Mouse (Mus musculus): Measurements from ENCODE around the gene Sstr2.
"Not testable (repeated sequence)": the region's sequence is repeated elsewhere in the genome, so short reads cannot be mapped to it uniquely, and the experiment has no call there.

The Sstr2 gene

DNA sequence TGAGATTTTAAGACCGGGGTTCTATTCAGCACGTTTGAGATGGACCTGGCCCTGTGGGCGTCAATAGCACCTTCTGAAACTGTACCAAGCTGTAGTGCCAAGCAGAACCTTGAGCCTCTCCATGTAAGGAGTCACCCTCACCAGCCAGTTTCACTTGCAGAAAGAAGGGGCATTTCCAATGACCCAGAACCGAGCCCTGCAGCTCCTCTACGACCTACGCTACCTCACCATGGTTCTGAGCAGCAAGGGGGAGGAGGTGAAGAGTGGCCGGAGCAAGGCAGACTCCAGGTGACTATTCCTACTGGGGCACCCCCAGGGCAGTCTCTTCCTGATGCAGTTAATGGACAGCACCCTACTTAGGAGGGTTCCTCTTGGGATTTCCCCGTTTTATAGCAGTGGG, 39.2 kb downstream of the Sstr2 start:
- no peak for DNase-seq (ENCODE audit: low read depth)

DNA sequence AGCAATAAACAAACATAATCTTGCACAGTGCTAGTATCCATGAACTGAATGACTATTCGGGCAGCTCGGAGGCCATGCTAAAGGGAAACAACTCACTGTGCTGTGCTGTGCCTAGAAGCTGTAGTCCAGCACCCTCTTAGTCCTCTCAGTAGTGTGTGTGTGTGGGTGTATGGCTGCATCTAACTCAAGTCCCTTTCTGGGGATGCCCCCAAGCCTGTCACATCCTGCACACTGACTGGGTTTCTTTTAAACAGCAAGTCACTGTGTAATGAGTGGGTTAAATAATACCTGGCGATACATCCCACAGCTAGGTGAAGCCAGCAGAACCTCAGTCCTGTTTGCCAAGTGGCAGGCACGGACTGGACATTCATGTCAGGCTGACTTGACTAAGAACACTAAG, 39.6 kb downstream of the Sstr2 start:
- DNase-seq (ENCODE audit: low read depth), result no peak

DNA sequence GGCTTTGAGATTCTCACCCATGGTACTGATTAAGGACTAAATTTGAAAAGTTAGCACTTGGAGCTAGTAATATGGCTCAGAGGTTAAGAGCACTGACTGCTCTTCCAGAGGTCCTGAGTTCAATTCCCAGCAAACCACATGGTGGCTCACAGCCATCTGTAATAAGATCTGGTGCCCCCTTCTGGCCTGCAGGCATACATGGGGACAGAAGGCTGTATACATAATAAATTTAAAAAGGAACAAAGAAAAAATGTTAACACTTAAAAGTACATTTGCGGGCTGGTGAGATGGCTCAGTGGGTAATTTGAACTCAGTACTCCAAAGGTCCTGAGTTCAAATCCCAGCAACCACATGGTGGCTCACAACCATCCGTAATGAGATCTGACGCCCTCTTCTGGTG, 41.1 kb downstream of the Sstr2 start:
- DNase-seq (ENCODE audit: low read depth), result not testable (repeated sequence)

DNA sequence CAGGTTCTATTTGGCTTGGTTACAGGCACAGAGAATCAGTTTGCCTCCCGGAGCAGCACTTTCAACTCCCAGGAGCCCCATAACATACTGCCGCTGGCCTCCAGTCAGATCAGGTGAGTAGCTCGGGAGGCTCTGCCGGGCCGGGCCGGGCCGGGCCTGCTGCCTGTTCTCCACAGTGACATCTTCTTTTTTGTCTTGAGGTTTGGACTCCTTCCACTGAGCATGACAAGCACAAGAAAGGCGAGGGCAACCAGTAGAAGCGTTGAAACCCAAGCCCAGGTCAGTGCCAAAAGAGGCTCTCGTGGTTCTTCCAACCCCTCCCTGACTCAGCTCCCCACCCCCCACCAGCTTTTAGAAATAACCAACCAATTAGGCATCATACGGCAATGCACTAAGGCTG, 41.8 kb downstream of the Sstr2 start:
- no peak for DNase-seq (ENCODE audit: low read depth)

DNA sequence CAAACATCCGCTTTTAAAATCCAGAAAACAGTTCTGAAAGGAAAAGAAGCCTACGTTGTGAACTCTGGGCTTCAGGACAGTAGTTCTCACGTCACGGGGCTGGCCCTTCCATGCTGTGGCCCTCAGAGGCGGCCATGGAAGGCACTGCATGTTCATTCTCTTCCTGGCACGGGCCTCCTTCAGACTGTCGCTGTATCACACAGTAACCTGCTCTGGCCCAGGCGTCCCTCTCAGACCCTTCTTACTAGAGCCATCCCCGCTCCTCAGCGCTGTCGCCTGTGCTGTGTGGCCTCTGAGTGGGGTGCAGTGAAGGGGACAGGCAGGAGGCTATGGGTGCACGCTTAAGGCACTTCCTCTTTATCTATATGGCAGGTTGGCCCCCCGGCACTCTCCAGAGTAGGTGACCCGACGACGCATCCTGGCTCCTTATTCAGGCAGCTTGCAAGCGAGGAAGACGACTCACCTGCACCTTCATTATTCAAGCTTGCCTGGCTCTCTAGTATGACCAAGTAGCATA, 42.8 kb downstream of the Sstr2 start:
- DNase-seq (ENCODE audit: low read depth), result no peak

DNA sequence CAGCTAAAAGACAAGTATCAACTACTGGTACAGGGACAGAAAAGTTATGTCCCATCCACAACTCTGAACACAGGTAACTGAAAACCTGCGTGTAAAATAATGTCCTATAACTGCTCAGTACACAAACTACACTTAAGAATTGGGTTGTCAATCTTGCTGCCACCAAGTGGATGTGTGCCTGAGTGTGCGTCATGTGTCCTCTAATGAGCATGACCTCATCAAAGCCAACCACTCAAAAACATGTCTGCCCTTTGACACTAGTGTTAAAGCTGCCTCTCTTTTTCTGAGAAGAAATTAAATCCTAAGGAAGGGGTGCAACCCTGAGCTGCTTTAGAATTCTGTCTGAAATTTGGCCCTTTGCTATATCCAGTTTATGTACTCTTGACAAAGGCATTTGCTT, 45.1 kb downstream of the Sstr2 start:
- DNase-seq (ENCODE audit: low read depth), result no peak

DNA sequence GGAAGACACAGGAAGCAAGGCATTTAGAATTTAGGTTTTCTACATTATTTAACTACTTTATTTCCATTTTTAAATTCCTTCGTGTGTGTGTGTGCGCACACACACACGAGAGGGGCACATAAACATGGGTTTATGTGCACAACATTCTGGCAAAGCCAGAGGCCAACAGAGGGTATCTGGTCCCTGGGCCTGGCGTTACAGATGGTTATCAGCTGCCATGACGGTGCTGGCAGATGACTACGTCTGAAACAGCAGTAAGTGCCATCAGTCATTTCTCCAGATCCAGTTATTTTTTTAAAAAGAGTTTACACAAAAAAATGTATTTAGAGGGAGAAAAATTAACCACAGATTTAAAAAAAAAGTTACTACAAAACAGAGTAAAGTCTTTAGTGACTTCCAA, 47.1 kb downstream of the Sstr2 start:
- DNase-seq (ENCODE audit: low read depth), result no peak

DNA sequence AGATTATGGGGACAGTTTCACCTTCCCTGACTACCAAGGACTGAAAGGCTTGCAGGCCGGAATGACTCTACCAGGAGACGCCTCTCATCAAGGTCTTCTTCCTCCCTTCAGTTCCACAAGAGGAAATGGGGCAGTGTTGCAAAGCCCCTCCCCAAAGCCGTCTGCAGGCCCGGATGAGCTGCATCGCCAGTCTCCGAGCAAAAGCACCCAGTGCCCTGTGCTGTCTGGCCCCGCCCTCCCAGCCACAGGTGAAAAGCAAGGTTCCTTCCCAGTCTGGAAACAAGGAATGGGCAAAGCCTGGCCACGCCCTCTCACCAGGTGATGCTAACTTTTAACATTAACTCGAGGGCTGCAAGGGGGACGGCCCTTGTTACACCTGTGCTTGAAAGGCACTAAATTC, 47.5 kb downstream of the Sstr2 start:
- DNase-seq (ENCODE audit: low read depth), result peak; percentile 51

DNA sequence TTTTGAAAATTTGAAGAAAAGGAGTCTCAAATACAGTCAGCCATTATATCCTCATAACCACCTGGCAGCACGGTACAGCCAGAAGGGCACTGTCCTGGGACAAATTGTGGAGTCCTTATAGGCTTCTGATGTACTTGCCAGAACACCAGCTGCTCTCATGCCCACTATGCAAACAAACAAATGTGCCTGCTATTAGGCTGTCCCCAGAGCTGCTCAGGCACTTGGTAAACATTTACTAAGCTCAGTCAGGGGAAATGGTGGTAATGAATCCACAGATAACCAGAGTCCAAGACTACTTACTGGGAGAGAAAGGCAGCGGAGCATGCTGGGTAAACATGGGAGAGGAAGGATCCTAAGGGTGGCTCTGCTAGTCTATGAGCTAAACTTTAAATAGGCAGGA, 48.0 kb downstream of the Sstr2 start:
- no peak for DNase-seq (ENCODE audit: low read depth)

DNA sequence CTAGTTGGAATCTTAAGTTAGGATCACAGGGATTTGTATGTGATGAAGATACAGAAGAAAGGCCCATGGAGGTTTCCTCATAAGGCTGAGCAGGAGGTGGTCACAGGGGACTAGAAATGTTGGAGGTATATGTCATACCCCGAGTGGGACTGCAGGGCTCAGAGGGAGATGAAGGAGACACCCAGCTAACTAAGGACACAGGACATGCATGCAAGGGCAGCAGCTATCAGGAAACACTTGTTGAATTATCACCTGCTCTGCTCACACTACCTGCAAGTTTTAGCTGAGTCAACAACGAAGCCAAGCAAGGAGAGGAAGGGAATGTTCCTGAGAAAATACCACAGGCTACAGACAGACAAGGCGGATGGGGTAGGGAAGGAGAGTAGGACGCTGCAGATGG, 48.6 kb downstream of the Sstr2 start:
- no peak for DNase-seq (ENCODE audit: low read depth)

DNA sequence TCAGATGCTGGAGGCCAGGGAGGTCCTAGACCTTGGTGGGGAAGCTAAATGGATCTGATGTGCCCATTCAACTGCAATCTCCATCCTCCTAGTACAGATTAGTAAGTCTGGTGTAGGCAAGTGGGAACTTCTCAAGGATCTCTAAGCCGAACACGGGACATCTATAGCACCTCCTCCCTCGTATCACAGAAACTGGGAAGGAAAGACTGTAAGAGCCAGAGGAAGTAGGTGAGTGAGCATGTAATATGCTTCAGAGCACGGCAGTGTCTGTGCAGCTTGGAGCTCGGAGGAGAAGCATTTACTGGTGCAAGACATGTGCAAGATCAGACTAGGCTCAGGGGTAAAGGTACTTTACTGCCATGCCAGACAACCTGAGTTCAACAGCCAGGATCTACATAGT, 49.7 kb downstream of the Sstr2 start:
- no peak for DNase-seq (ENCODE audit: low read depth)

DNA sequence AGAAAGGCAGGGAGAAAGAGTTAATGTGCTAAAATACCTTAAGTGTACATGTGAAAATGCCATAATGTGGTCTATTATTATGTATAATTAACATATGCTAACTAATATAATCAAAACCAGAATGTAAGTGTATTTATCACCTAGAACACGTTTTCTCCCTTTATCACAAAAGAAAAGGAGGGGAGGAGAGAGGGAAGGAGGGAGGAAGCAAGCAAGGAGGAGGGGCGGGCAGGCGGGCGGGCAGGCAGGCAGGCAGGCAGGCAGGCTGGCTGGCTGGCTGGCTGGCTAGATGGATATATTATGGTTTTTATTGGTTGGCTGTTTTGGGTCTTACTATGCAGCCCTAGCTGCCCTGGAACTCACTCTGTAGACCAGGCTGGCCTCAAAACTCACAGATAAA, 50.6 kb downstream of the Sstr2 start:
- no peak for DNase-seq (ENCODE audit: low read depth)

DNA sequence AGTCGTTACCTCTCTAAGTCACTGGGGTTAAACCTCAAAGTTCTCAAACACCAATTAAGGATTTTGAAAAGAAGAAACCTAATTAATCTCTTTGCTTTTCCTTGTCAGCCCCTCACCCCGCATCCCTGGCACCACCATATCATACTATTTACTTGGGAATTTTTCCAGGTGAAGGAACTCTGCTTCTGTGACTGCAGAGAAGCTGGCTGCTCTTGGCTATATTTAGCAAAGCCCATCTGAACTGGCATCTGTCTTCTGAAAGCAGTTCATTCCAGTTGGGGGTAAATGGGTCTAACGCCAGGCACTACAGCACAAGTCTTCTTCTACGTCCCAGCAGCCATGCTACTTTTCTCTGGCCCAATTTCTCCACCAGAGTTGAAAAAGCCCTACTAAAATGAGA, 54.5 kb downstream of the Sstr2 start:
- DNase-seq (ENCODE audit: low read depth), result no peak

DNA sequence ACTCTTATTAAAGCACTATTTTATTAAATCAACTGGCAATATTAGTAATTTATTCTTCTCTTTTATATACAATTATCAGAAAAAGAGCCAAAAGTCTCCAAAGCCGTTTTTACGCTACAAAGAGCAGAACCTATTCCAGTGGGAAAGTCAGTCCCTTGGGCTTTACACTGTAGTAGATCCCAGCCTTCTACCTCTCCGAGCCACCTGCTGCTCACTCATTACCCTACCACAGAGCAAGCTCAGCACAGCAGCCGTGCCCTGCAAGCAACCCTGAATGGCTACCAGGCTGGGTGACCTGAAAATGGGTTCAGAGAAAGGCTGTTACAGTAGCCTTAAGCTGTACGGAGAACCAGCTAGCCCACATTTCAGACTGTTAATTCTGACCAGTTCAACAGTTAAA, 55.5 kb downstream of the Sstr2 start:
- no peak for DNase-seq (ENCODE audit: low read depth)

Measured in naive thymus-derived CD4-positive, alpha-beta T cell, adult 2 months (primary cell).